Mouse (Mus musculus): Measurements from ENCODE around the gene Nbea.

DNA sequence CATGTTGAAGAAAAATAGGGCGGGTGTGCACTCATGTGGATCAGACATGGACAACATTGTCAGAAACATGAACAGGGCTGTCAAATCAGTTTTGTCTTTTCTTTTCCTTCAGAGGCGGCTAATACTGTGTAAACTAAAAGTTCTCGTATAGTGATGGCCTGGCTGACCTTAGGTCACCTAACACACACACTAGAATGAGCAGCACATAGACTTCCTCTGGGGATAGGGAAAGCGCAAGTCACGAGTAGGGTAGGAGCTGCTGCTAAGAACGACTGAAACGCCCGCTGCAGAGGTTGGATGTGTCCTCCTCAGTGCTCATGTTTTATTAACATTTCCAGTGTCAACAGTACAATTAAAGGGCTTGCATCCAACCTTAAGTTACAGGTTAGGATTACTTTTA lies 453.4 kb downstream of the Nbea start:
- no peak for TF ChIP-seq CTCF (conservative IDR thresholded peaks at IDR 0.05; ENCODE audit: low read length)
- no peak for TF ChIP-seq POU5F1 (IDR thresholded peaks at IDR 0.05; ENCODE audit: borderline replicate concordance, low read length)
- TF ChIP-seq NANOG (IDR thresholded peaks at IDR 0.05; ENCODE audit: borderline replicate concordance, low read length): no peak

Data from E14TG2a.4 (cell line).